ENCODE assay signal across 32 mouse cellular contexts in genomic region chr14:32103556-32103955, GRCm38 (mm10). TPM values are rescaled to one million over a fixed set of nuclear protein-coding genes. Genes with fewer than 3 reads are reported as not detected.
"Had no signal": no experiment of that assay in that cellular context is flagged by ENCODE, and none has a peak within 500 bp of the region (broad histone marks: within the 10 kb centered on the region; RNA-seq: fewer than 3 reads in every experiment).

No protein-coding gene starts in this region.

- H3K4me3 ChIP-seq: left cerebral cortex, adult 2 months; limb, embryonic 12.5 days; limb, embryonic 15.5 days; midbrain, embryonic 13.5 days had no signal

- H3K9ac ChIP-seq: limb, embryonic 12.5 days; limb, embryonic 15.5 days; liver, embryonic 14.5 days; liver, postnatal 0 days; lung, embryonic 14.5 days; midbrain, embryonic 13.5 days had no signal

- H3K9me3 ChIP-seq: limb, embryonic 12.5 days; limb, embryonic 15.5 days; midbrain, embryonic 13.5 days had no signal

- H3K27ac ChIP-seq: kidney, postnatal 0 days; left cerebral cortex, adult 2 months; limb, embryonic 12.5 days; limb, embryonic 15.5 days; liver, embryonic 14.5 days; macrophage; midbrain, embryonic 13.5 days; stomach, postnatal 0 days had no signal

- H3K4me2 ChIP-seq: limb, embryonic 12.5 days; limb, embryonic 15.5 days; liver, embryonic 11.5 days; lung, embryonic 14.5 days; midbrain, embryonic 13.5 days had no signal

- H3K27me3 ChIP-seq: limb, embryonic 12.5 days; limb, embryonic 15.5 days; midbrain, embryonic 13.5 days had no signal

- H3K4me1 ChIP-seq: limb, embryonic 12.5 days; limb, embryonic 15.5 days; midbrain, embryonic 13.5 days had no signal

- DNase-seq: kidney, adult 2 months; kidney, postnatal 25 days; left cerebral cortex, postnatal 4 days; liver, postnatal 0 days; lung, embryonic 14.5 days; right cerebral cortex, adult 18-20 months; right cerebral cortex, postnatal 14 days; right cerebral cortex, postnatal 4 days; thymus, adult 2 months; thymus, postnatal 14 days; thymus, postnatal 4 days had no signal

- ATAC-seq: intestine, postnatal 0 days; liver, postnatal 0 days; lung, postnatal 0 days; midbrain, embryonic 13.5 days had no signal

RNA-seq across cellular contexts. Expression of gene Msmb, which starts 38.3 kb away (rescaled TPM):
- total RNA-seq: layer of hippocampus, postnatal 25 days; left cerebral cortex, adult 2 months; left cerebral cortex, postnatal 10 days; left cerebral cortex, postnatal 4 days; megakaryocyte, adult 5-6 weeks; midbrain, postnatal 0 days had no signal
- polyA plus RNA-seq: intestine, embryonic 14.5 days; intestine, postnatal 0 days; kidney, adult 2 months; kidney, embryonic 14.5 days; kidney, postnatal 0 days; large intestine, adult 2 months; limb, embryonic 12.5 days; limb, embryonic 15.5 days; liver, embryonic 11.5 days; lung, embryonic 14.5 days; lung, postnatal 0 days; macrophage; midbrain, embryonic 13.5 days; midbrain, postnatal 0 days; neural tube, embryonic 11.5 days; neural tube, embryonic 14.5 days; stomach, embryonic 14.5 days; stomach, postnatal 0 days; thymus, adult 2 months had no signal
